Mouse (Mus musculus): ENCODE data around the gene Znrf2. TPM values are rescaled to one million over a fixed set of nuclear protein-coding genes. Genes with fewer than 3 reads are reported as not detected.

Znrf2 gene
- polyA plus RNA-seq, 1 experiment from 2014 or later = 2.9 TPM

DNA sequence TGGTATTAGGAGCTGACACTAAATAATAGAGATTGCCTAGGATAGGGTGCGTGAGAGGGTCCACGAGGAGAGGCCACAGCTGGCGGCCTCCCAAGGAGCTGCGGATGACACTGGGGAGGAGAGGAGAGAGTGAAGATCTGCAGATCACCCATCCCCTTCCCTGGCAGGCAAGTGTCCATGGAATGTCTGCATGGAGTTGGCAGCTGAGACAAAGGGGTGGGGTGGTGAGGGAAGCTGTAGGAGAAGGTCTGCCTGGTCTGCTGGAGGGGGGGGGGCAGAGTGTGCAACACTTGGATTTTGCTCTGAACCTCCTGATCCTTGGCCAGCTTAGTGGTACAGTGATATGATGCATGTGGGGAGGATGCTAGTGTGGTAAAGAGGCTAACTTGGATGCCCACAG, 98.3 kb downstream of the Znrf2 start:
- WGBS = 69% methylated on average over 4 of the region's 4 CpGs
- Histone ChIP-seq H3K36me3 (no peaks in the 10 kb centered on the region), H3K27me3 (ENCODE audit: insufficient read depth, poor library complexity, severe bottlenecking) (no peaks in the 10 kb centered on the region), H3K27ac (no peak overlapping the region), H3K4me1 (no peaks in the 10 kb centered on the region), H3K9me3 (no peaks in the 10 kb centered on the region), H3K4me3 (no peak overlapping the region)
- no peak for DNase-seq (ENCODE audit: low spot score)

DNA sequence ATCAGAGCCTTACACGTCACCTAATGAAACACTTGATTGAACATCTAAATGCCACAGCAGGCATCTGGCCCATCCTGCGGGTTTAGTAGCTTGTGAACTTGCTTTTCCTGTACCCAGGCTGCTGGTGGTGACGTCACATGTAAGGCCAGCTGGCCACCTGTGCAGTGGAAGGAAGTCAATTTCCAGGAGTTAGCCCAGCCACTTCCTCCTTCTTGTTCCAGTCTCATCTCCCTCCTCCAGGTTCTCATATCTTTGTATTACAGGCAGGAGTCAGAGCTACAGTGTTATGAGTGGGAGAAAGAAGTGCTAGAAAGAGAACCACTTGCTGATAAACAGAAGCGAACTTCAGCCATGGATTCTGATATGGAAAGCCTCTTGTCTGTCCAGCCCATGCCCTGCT, 99.4 kb downstream of the Znrf2 start:
- WGBS = 44% methylated on average over 4 of the region's 4 CpGs
- no peaks in the 10 kb centered on the region for H3K9me3 ChIP-seq
- no peaks in the 10 kb centered on the region for H3K4me1 ChIP-seq
- no peak overlapping the region for H3K4me3 ChIP-seq
- no peaks in the 10 kb centered on the region for H3K27me3 ChIP-seq (ENCODE audit: insufficient read depth, poor library complexity, severe bottlenecking)
- no peak for DNase-seq (ENCODE audit: low spot score)
- H3K27ac ChIP-seq = no peak overlapping the region
- no peaks in the 10 kb centered on the region for H3K36me3 ChIP-seq

- 71% methylated on average over 4 of the region's 4 CpGs for WGBS
- Histone ChIP-seq H3K9me3 (no peaks in the 10 kb centered on the region), H3K4me3 (no peak overlapping the region), H3K27ac (no peak overlapping the region), H3K27me3 (ENCODE audit: insufficient read depth, poor library complexity, severe bottlenecking) (no peaks in the 10 kb centered on the region), H3K4me1 (no peaks in the 10 kb centered on the region), H3K36me3 (no peaks in the 10 kb centered on the region)
- peak; percentile 63 for DNase-seq (ENCODE audit: low spot score)
Observed at GRCm38 (mm10) chr6:54916941-54917340, 100.2 kb downstream of the Znrf2 start.

DNA sequence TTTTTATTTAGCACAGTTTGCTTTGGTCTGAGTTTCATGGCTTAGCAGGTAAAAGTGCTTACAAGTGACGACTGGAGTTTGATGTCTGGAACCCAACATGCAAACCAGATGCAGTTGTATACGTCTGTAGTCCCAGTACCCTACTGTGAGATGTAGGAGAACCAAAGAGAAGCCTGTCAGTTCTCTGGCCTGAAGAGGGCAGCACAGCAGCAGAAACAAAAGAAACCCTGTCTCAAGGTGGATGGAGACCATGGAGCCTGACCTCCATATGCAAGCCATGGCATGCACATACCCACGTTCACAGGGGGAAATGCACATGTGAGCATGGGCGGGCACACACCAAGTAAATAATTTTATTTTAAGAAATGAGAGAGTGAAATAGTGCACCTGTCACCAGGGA, 100.8 kb downstream of the Znrf2 start:
- H3K36me3 ChIP-seq = no peaks in the 10 kb centered on the region
- H3K9me3 ChIP-seq = no peaks in the 10 kb centered on the region
- H3K4me3 ChIP-seq = no peak overlapping the region
- H3K27ac ChIP-seq = no peak overlapping the region
- peak; percentile 79 for DNase-seq (ENCODE audit: low spot score)
- no peaks in the 10 kb centered on the region for H3K4me1 ChIP-seq
- 33% methylated on average over 4 of the region's 4 CpGs for WGBS
- no peaks in the 10 kb centered on the region for H3K27me3 ChIP-seq (ENCODE audit: insufficient read depth, poor library complexity, severe bottlenecking)

GRCm38 (mm10) chr6:54918521-54918920, 101.8 kb downstream of the Znrf2 start:
- no peak overlapping the region for H3K4me3 ChIP-seq
- no peaks in the 10 kb centered on the region for H3K4me1 ChIP-seq
- H3K27me3 ChIP-seq (ENCODE audit: insufficient read depth, poor library complexity, severe bottlenecking) = no peaks in the 10 kb centered on the region
- H3K36me3 ChIP-seq = no peaks in the 10 kb centered on the region
- DNase-seq (ENCODE audit: low spot score) = peak; percentile 73
- whole genome bisulfite sequencing = 77% methylated on average over 5 of the region's 5 CpGs
- no peak overlapping the region for H3K27ac ChIP-seq
- no peaks in the 10 kb centered on the region for H3K9me3 ChIP-seq

- Histone ChIP-seq H3K27ac (no peak overlapping the region), H3K4me1 (no peaks in the 10 kb centered on the region), H3K9me3 (no peaks in the 10 kb centered on the region), H3K36me3 (no peaks in the 10 kb centered on the region), H3K4me3 (no peak overlapping the region), H3K27me3 (ENCODE audit: insufficient read depth, poor library complexity, severe bottlenecking) (no peaks in the 10 kb centered on the region)
- WGBS = 90% methylated on average over 16 of the region's 16 CpGs
- DNase-seq (ENCODE audit: low spot score) = peak; percentile 63
Observed at GRCm38 (mm10) chr6:54924538-54924937, 107.8 kb downstream of the Znrf2 start.

DNA sequence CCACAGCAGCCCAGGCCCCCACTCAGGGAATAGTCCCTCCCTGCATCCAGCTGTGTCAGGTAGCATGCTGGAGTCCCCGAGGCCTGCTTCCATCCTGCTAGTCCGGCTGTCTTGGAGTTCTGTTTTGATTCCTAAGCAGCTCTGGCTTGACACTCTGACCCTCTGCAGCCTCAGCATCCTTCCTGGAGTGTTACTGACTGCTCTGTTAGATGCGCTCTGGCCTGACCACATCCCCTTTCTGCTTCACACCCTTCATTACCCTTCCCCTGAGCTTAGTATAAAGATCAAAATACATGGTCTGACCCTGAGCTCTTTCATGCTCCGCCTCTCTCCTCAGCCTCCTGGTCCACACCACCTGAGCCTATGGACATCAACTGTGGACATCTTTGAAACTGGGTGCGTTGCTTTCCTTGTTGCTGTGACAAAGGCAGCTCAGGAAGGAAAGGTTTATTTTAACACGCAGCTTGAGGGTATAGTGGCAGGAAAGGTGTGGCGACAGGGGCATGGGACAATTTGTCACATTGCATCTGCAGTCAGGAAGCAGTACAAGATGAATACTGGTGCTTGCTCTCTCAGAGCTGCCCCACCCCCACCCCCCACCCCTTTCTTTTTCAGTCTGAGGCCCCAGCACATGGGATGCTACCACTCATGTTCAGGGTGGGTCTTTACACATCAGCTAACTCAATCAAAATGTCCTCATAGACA, 109.2 kb downstream of the Znrf2 start:
- 66% methylated on average over 7 of the region's 7 CpGs for WGBS
- Histone ChIP-seq H3K27me3 (ENCODE audit: insufficient read depth, poor library complexity, severe bottlenecking) (no peaks in the 10 kb centered on the region), H3K4me3 (no peak overlapping the region), H3K27ac (no peak overlapping the region), H3K9me3 (no peaks in the 10 kb centered on the region), H3K36me3 (no peaks in the 10 kb centered on the region), H3K4me1 (no peaks in the 10 kb centered on the region)
- DNase-seq (ENCODE audit: low spot score) = no peak

DNA sequence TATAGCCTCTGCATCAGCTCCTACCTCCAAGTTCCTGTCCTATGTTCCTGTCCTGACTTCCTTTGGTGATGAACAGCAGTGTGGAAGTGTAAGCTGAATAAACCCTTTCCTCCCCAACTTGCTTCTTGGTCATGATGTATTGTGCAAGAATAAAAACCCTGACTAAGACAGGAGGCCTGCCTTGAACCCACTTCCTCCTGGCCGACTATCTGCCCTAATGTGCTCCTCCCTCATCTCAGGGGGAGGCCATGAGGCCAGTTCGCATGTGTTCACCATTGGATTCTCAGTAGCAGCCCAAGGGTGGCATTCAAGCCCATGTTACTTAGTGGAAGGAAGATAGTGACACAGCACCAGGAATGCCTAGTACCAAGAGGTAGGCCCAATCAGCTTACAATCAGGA, 110.2 kb downstream of the Znrf2 start:
- Histone ChIP-seq H3K36me3 (no peaks in the 10 kb centered on the region), H3K27ac (no peak overlapping the region), H3K9me3 (no peaks in the 10 kb centered on the region), H3K4me1 (no peaks in the 10 kb centered on the region), H3K4me3 (no peak overlapping the region), H3K27me3 (ENCODE audit: insufficient read depth, poor library complexity, severe bottlenecking) (no peaks in the 10 kb centered on the region)
- 68% methylated on average over 2 of the region's 2 CpGs for WGBS
- no peak for DNase-seq (ENCODE audit: low spot score)

DNA sequence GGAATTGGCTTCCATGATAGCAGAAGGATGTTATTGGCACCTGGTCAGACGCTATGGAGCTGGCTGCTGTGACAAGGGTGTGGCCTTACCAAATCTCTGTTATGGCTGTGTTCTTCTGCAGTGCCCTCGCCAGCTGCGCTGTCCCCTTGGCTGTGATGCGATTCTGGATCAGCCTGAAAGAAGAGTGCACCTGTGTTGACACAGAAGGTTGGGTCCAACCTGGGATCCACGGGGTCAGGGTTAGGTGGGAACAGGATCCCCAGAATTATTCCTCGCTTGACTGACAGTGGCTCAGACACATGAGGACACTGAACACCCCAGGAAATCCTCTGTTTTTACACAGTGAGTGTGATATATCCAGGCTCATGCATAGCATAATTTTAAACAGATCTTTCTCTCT, 111.2 kb downstream of the Znrf2 start:
- H3K9me3 ChIP-seq = no peaks in the 10 kb centered on the region
- peak; percentile 57 for DNase-seq (ENCODE audit: low spot score)
- no peak overlapping the region for H3K27ac ChIP-seq
- H3K27me3 ChIP-seq (ENCODE audit: insufficient read depth, poor library complexity, severe bottlenecking) = no peaks in the 10 kb centered on the region
- H3K4me3 ChIP-seq = no peak overlapping the region
- 81% methylated on average over 6 of the region's 6 CpGs for WGBS
- no peaks in the 10 kb centered on the region for H3K4me1 ChIP-seq
- H3K36me3 ChIP-seq = no peaks in the 10 kb centered on the region

- no peak overlapping the region for H3K4me3 ChIP-seq
- no peak overlapping the region for H3K27ac ChIP-seq
- H3K9me3 ChIP-seq = no peaks in the 10 kb centered on the region
- DNase-seq (ENCODE audit: low spot score) = peak; percentile 54
- peaks cover 17% of the 10 kb centered on the region for H3K4me1 ChIP-seq
- no peaks in the 10 kb centered on the region for H3K27me3 ChIP-seq (ENCODE audit: insufficient read depth, poor library complexity, severe bottlenecking)
- 88% methylated on average over 4 of the region's 4 CpGs for WGBS
- H3K36me3 ChIP-seq = no peaks in the 10 kb centered on the region
Observed at GRCm38 (mm10) chr6:54931641-54932040, 114.9 kb downstream of the Znrf2 start.

DNA sequence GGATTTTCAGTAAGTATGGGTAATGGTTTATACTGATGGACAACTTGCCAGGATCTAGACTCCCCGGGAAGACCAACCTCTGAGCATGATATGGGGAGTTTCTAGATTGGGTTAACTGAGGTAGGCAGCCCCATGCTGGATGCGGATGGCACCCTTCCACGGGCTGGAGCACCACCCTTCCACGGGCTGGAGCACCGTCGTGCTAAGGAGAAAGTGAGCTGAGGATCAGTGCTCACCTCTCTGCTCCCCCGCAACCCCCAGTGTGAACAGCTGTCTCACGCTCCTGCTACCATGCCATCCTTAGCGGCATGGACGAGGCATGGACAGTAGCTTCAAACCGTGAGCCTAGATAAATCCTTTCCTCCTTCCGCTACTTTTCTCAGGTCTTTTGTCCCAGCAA, 115.8 kb downstream of the Znrf2 start:
- no peak overlapping the region for H3K4me3 ChIP-seq
- DNase-seq (ENCODE audit: low spot score) = peak; percentile 28
- no peak overlapping the region for H3K27ac ChIP-seq
- 89% methylated on average over 12 of the region's 12 CpGs for WGBS
- no peaks in the 10 kb centered on the region for H3K9me3 ChIP-seq
- no peaks in the 10 kb centered on the region; the same call in 1 of the 2 replicates for H3K36me3 ChIP-seq
- H3K4me1 ChIP-seq = peaks cover 17% of the 10 kb centered on the region
- H3K27me3 ChIP-seq (ENCODE audit: insufficient read depth, poor library complexity, severe bottlenecking) = no peaks in the 10 kb centered on the region

- Histone ChIP-seq H3K9me3 (no peaks in the 10 kb centered on the region), H3K36me3 (no peaks in the 10 kb centered on the region; the same call in 1 of the 2 replicates), H3K27ac (no peak overlapping the region), H3K4me3 (no peak overlapping the region), H3K4me1 (peaks cover 17% of the 10 kb centered on the region), H3K27me3 (ENCODE audit: insufficient read depth, poor library complexity, severe bottlenecking) (no peaks in the 10 kb centered on the region)
- peak; percentile 74 for DNase-seq (ENCODE audit: low spot score)
- WGBS = 78% methylated on average over 5 of the region's 5 CpGs
Observed at GRCm38 (mm10) chr6:54933216-54933615, 116.5 kb downstream of the Znrf2 start.

DNA sequence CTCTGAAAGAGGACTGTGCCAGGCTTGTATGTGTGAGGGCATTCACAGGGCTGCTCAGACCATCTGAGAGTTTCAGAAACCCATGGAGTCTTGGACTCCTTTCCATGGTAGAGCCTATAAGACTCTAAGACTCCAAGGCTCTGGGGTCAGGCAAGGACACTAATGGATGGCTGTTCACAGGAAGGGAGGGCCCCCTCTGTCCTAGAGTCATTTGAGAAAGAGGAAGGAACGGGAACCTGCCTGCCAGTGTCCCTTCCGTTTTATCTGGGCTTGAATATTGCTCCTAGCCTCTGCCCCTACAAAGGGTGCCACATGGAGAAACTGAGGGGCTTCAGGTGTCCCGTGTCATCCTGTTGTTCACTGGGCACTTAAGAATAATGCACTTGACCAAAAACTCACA, 117.2 kb downstream of the Znrf2 start:
- no peaks in the 10 kb centered on the region; the same call in 1 of the 2 replicates for H3K36me3 ChIP-seq
- DNase-seq (ENCODE audit: low spot score) = peak; percentile 58
- 0 out of 2 replicates have a peak, but pooled peaks cover under 1% of the 10 kb centered on the region for H3K27me3 ChIP-seq (ENCODE audit: insufficient read depth, poor library complexity, severe bottlenecking)
- H3K4me3 ChIP-seq = no peak overlapping the region
- H3K9me3 ChIP-seq = no peaks in the 10 kb centered on the region
- WGBS = 62% methylated on average over 3 of the region's 3 CpGs
- no peak overlapping the region for H3K27ac ChIP-seq
- H3K4me1 ChIP-seq = peaks cover 17% of the 10 kb centered on the region

DNA sequence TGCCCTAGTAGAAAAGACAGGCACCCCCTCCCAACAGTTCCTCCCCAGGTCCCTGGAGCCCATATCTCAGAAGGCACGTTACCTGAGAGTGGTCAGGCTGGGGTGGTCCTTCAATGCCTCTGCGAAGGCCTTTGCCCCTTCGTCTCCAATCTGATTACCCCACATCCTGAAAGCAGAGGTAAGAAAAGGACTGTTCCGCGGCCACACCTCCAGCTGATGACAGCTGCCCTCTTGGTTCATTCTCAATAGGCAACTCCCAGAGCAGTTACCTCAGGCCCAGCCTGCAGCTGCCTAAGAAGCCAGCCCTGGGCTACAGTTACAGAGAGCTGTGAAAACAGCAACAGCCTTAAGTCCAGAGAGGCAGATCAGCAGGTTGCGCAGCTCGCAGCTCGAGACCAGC, 117.6 kb downstream of the Znrf2 start:
- Histone ChIP-seq H3K4me1 (peaks cover 17% of the 10 kb centered on the region), H3K9me3 (no peaks in the 10 kb centered on the region), H3K27me3 (ENCODE audit: insufficient read depth, poor library complexity, severe bottlenecking) (0 out of 2 replicates have a peak, but pooled peaks cover 4% of the 10 kb centered on the region), H3K36me3 (no peaks in the 10 kb centered on the region; the same call in 1 of the 2 replicates), H3K27ac (no peak overlapping the region), H3K4me3 (no peak overlapping the region)
- WGBS = 56% methylated on average over 8 of the region's 8 CpGs
- peak; percentile 75 for DNase-seq (ENCODE audit: low spot score)
